ENCODE assay signal across 8 mouse cellular contexts in genomic region chr2:60123911-60124647, GRCm38 (mm10).
DNase-seq lines count a peak whose midpoint lies in the region; ATAC-seq and TF ChIP-seq lines count a peak whose summit lies in the region.

No protein-coding gene starts in this region.

- peak overlapping the region; percentile 95 for H3K27ac ChIP-seq in layer of hippocampus, adult 2 months
- peak overlapping the region; percentile 99 for H3K27ac ChIP-seq in hindbrain, embryonic 15.5 days (replicated peaks)
- peak overlapping the region; percentile 98 for H3K27ac ChIP-seq in midbrain, postnatal 0 days (ENCODE audit: low read depth, low read length)

- H3K36me3 ChIP-seq in hindbrain, embryonic 15.5 days: no peaks in the 10 kb centered on the region
- H3K36me3 ChIP-seq in midbrain, postnatal 0 days (ENCODE audit: insufficient read depth, low read length): no peaks in the 10 kb centered on the region

- no peak for TF ChIP-seq CTCF in layer of hippocampus, adult 2 months (conservative IDR thresholded peaks at IDR 0.05)
- TF ChIP-seq CTCF in midbrain, postnatal 0 days (IDR thresholded peaks at IDR 0.05): no peak

- peak overlapping the region; percentile 97 for H3K9ac ChIP-seq in hindbrain, embryonic 15.5 days
- peak overlapping the region; percentile 98 for H3K9ac ChIP-seq in midbrain, postnatal 0 days (replicated peaks; ENCODE audit: low read length, poor library complexity, severe bottlenecking)

- no peak for DNase-seq in layer of hippocampus, adult 2 months (ENCODE audit: low spot score in 2 of 2)
- no peak for DNase-seq in layer of hippocampus, adult 9-11 months
- peak; percentile 52 for DNase-seq in c-Kit-negative CD71-positive TER-119-positive erythroid progenitor cells, embryonic 14.5 days (ENCODE audit: low read depth, low spot score)
- DNase-seq in midbrain, postnatal 0 days (ENCODE audit: low spot score): no peak
- no peak for DNase-seq in layer of hippocampus, adult 9-10 months (ENCODE audit: low spot score)
- DNase-seq in B cell, adult 2 months: no peak

- no peaks in the 10 kb centered on the region for H3K9me3 ChIP-seq in hindbrain, embryonic 15.5 days
- no peaks in the 10 kb centered on the region for H3K9me3 ChIP-seq in midbrain, postnatal 0 days (ENCODE audit: low read length)

- peak overlapping the region; percentile 71 for H3K4me3 ChIP-seq in layer of hippocampus, adult 2 months
- H3K4me3 ChIP-seq in hindbrain, embryonic 15.5 days: peak overlapping the region; percentile 95
- peak overlapping the region; percentile 97 for H3K4me3 ChIP-seq in midbrain, postnatal 0 days (ENCODE audit: low read depth, low read length)

- H3K4me1 ChIP-seq in hindbrain, embryonic 15.5 days (replicated peaks): peaks cover 39% of the 10 kb centered on the region
- 0 out of 2 replicates have a peak, but pooled peaks cover 1% of the 10 kb centered on the region for H3K4me1 ChIP-seq in midbrain, postnatal 0 days (ENCODE audit: insufficient read depth, low read length)

- ATAC-seq in hindbrain, embryonic 15.5 days (ENCODE audit: low FRiP score, low read depth): no peak
- no peak for ATAC-seq in midbrain, postnatal 0 days (ENCODE audit: low FRiP score)
- ATAC-seq in megakaryocyte-erythroid progenitor cell, adult 5-6 weeks (replicated peaks; ENCODE audit: low FRiP score, low TSS enrichment, poor library complexity, severe bottlenecking): no peak

- WGBS in hindbrain, embryonic 15.5 days: 4% methylated on average over 13 of the region's 13 CpGs
- WGBS in midbrain, postnatal 0 days: 5% methylated on average over 13 of the region's 13 CpGs

- no peaks in the 10 kb centered on the region for H3K27me3 ChIP-seq in hindbrain, embryonic 15.5 days
- H3K27me3 ChIP-seq in midbrain, postnatal 0 days (ENCODE audit: insufficient read depth, low read length): no peaks in the 10 kb centered on the region

- peak overlapping the region; percentile 58 for H3K4me2 ChIP-seq in hindbrain, embryonic 15.5 days
- peak overlapping the region; percentile 57 for H3K4me2 ChIP-seq in midbrain, postnatal 0 days (ENCODE audit: low read depth, low read length, poor library complexity, severe bottlenecking)
